Mouse (Mus musculus) midbrain, embryonic 14.5 days (tissue): ENCODE data around the gene Tmem246. TPM values are rescaled to one million over a fixed set of nuclear protein-coding genes. Genes with fewer than 3 reads are reported as not detected.

Source experiments
- ATAC-seq: fragments of 200-750 bp; cut with Nextera tagmentation; 2 replicates; pipeline ENCODE4 v1.8.0; 2017; ENCODE audit warnings: moderate number of reproducible peaks, moderate library complexity; ENCODE audit not compliant: low FRiP score, low TSS enrichment
- DNase-seq: peaks from one replicate; pipeline ENCODE4 v3.0.0-alpha.2; 2015
- H3K27ac ChIP-seq: fragments of 300-500 bp; sonication (generic); replicated peaks from 2 replicates; pipeline ENCODE4 v1.5.1; 2014; ENCODE audit warnings: mild to moderate bottlenecking, low read depth, low read length, moderate library complexity
- H3K27me3 ChIP-seq: fragments of 300-500 bp; sonication (generic); 2 replicates; pipeline ENCODE4 v1.6.1; 2014; ENCODE audit warnings: low read length, control low read depth, mixed read lengths; ENCODE audit not compliant: control insufficient read depth, insufficient read depth
- H3K36me3 ChIP-seq: fragments of 300-500 bp; sonication (generic); 2 replicates; pipeline ENCODE4 v1.6.1; 2014; ENCODE audit warnings: low read length, control low read depth; ENCODE audit not compliant: control insufficient read depth, insufficient read depth
- H3K4me1 ChIP-seq: fragments of 300-500 bp; sonication (generic); 2 replicates; pipeline ENCODE4 v1.6.1; 2014; ENCODE audit warnings: mild to moderate bottlenecking, antibody characterized with exemption, low read length, control low read depth; ENCODE audit not compliant: control insufficient read depth, insufficient read depth
- H3K4me2 ChIP-seq: fragments of 300-500 bp; sonication (generic); 2 replicates; pipeline ENCODE4 v1.6.1; 2014; ENCODE audit warnings: mild to moderate bottlenecking, low read length, moderate library complexity
- H3K4me3 ChIP-seq: fragments of 300-500 bp; sonication (generic); replicated peaks from 2 replicates; pipeline ENCODE4 v1.5.1; 2014; ENCODE audit warnings: low read depth, low read length
- H3K9ac ChIP-seq: fragments of 300-500 bp; sonication (generic); replicated peaks from 2 replicates; pipeline ENCODE4 v1.6.1; 2014; ENCODE audit warnings: mild to moderate bottlenecking, low read length, moderate library complexity
- H3K9me3 ChIP-seq: fragments of 300-500 bp; sonication (generic); 2 replicates; pipeline ENCODE4 v1.6.1; 2016; ENCODE audit warnings: low read length, control low read depth, mixed read lengths; ENCODE audit not compliant: control insufficient read depth
- WGBS: fragments of 180-500 bp; shearing (Covaris S2); extraction: QIAGEN DNeasy Blood & Tissue Kit; methylation state at CpG from one replicate; pipeline ENCODE4 v1.1.7; 2014; 5-methylcytosine and 5-hydroxymethylcytosine counted together
- polyA plus RNA-seq: library from polyadenylated mRNA; unstranded; fragments of >200 nt; fragmentation: Nextera tagmentation; extraction: Ambion mirVana; gene quantifications from 2 replicates; pipeline ENCODE4 v1.2.1, GENCODE M21; 2014

The Tmem246 gene
- polyA plus RNA-seq, 1 experiment from 2014 or later: 84.5 TPM

GRCm38 (mm10) chr4:49558181-49558580, 39.5 kb downstream of the Tmem246 start:
- Histone ChIP-seq H3K9me3 (no peaks in the 10 kb centered on the region), H3K27ac (no peak overlapping the region), H3K4me1 (no peaks in the 10 kb centered on the region), H3K27me3 (no peaks in the 10 kb centered on the region), H3K36me3 (no peaks in the 10 kb centered on the region), H3K4me2 (no peak overlapping the region), H3K9ac (no peak overlapping the region), H3K4me3 (no peak overlapping the region)
- DNase-seq (no peak), ATAC-seq (no peak)
- WGBS: 91% methylated on average over 2 of the region's 2 CpGs

GRCm38 (mm10) chr4:49557375-49557774, 40.3 kb downstream of the Tmem246 start:
- H3K27ac ChIP-seq: no peak overlapping the region
- no peaks in the 10 kb centered on the region for H3K36me3 ChIP-seq
- no peaks in the 10 kb centered on the region for H3K4me1 ChIP-seq
- no peak for ATAC-seq
- whole genome bisulfite sequencing: 87% methylated on average over 7 of the region's 7 CpGs
- no peak overlapping the region for H3K4me3 ChIP-seq
- H3K27me3 ChIP-seq: no peaks in the 10 kb centered on the region
- no peaks in the 10 kb centered on the region for H3K9me3 ChIP-seq
- H3K4me2 ChIP-seq: no peak overlapping the region
- H3K9ac ChIP-seq: no peak overlapping the region
- DNase-seq: no peak

- H3K4me3 ChIP-seq: no peak overlapping the region
- H3K27ac ChIP-seq: no peak overlapping the region
- no peak overlapping the region for H3K9ac ChIP-seq
- ATAC-seq: no peak
- no peaks in the 10 kb centered on the region for H3K4me1 ChIP-seq
- H3K9me3 ChIP-seq: no peaks in the 10 kb centered on the region
- no peak overlapping the region for H3K4me2 ChIP-seq
- H3K27me3 ChIP-seq: no peaks in the 10 kb centered on the region
- no peak for DNase-seq
- H3K36me3 ChIP-seq: no peaks in the 10 kb centered on the region
- WGBS: 83% methylated on average over 5 of the region's 5 CpGs
These were observed 44.3 kb downstream of the Tmem246 start for GRCm38 (mm10) chr4:49553380-49553779.

- no peak for ATAC-seq
- H3K36me3 ChIP-seq: no peaks in the 10 kb centered on the region
- H3K9ac ChIP-seq: no peak within 1 kb of the TSS
- no peak within 1 kb of the TSS for H3K4me3 ChIP-seq
- H3K4me1 ChIP-seq: no peaks in the 10 kb centered on the region
- no peaks in the 10 kb centered on the region for H3K27me3 ChIP-seq
- no peak within 1 kb of the TSS for H3K27ac ChIP-seq
- H3K9me3 ChIP-seq: no peaks in the 10 kb centered on the region
- WGBS: 74% methylated on average over 3 of the region's 3 CpGs
- DNase-seq: no peak
- H3K4me2 ChIP-seq: no peak within 1 kb of the TSS
These were observed 48.3 kb downstream of the Tmem246 start, which contains the start of gene Aldob for GRCm38 (mm10) chr4:49549383-49549782. Gene Aldob (minus strand): TSS chr4:49549546.

- DNase-seq (no peak), ATAC-seq (no peak)
- WGBS: 90% methylated on average over 7 of the region's 7 CpGs
- Histone ChIP-seq H3K4me1 (no peaks in the 10 kb centered on the region), H3K9me3 (no peaks in the 10 kb centered on the region), H3K4me3 (no peak overlapping the region), H3K27me3 (no peaks in the 10 kb centered on the region), H3K27ac (no peak overlapping the region), H3K36me3 (no peaks in the 10 kb centered on the region), H3K9ac (no peak overlapping the region), H3K4me2 (no peak overlapping the region)
These were observed 50.0 kb downstream of the Tmem246 start for GRCm38 (mm10) chr4:49547544-49548219.

GRCm38 (mm10) chr4:49546873-49547543, 50.7 kb downstream of the Tmem246 start:
- no peaks in the 10 kb centered on the region for H3K27me3 ChIP-seq
- H3K4me1 ChIP-seq: no peaks in the 10 kb centered on the region
- H3K36me3 ChIP-seq: no peaks in the 10 kb centered on the region
- ATAC-seq: no peak
- no peaks in the 10 kb centered on the region for H3K9me3 ChIP-seq
- no peak overlapping the region for H3K4me3 ChIP-seq
- no peak overlapping the region for H3K9ac ChIP-seq
- H3K27ac ChIP-seq: no peak overlapping the region
- DNase-seq: no peak
- WGBS: 80% methylated on average over 6 of the region's 6 CpGs
- no peak overlapping the region for H3K4me2 ChIP-seq

GRCm38 (mm10) chr4:49546026-49546425, 51.6 kb downstream of the Tmem246 start:
- Histone ChIP-seq H3K27ac (no peak overlapping the region), H3K9me3 (no peaks in the 10 kb centered on the region), H3K4me3 (no peak overlapping the region), H3K4me1 (no peaks in the 10 kb centered on the region), H3K9ac (no peak overlapping the region), H3K27me3 (no peaks in the 10 kb centered on the region), H3K36me3 (no peaks in the 10 kb centered on the region), H3K4me2 (no peak overlapping the region)
- DNase-seq (no peak), ATAC-seq (no peak)
- WGBS: 88% methylated on average over 2 of the region's 2 CpGs

GRCm38 (mm10) chr4:49540966-49541365, 56.7 kb downstream of the Tmem246 start:
- WGBS: 86% methylated on average over 3 of the region's 3 CpGs
- H3K27ac ChIP-seq: no peak overlapping the region
- ATAC-seq (no peak), DNase-seq (no peak)
- H3K27me3 ChIP-seq: no peaks in the 10 kb centered on the region
- no peaks in the 10 kb centered on the region for H3K4me1 ChIP-seq
- H3K9me3 ChIP-seq: no peaks in the 10 kb centered on the region
- no peak overlapping the region for H3K9ac ChIP-seq
- H3K4me3 ChIP-seq: no peak overlapping the region
- H3K36me3 ChIP-seq: no peaks in the 10 kb centered on the region
- no peak overlapping the region for H3K4me2 ChIP-seq

- H3K4me2 ChIP-seq: no peak overlapping the region
- H3K36me3 ChIP-seq: no peaks in the 10 kb centered on the region
- no peak overlapping the region for H3K4me3 ChIP-seq
- ATAC-seq (no peak), DNase-seq (peak; percentile 9)
- no peak overlapping the region for H3K27ac ChIP-seq
- WGBS: 76% methylated on average over 6 of the region's 6 CpGs
- H3K4me1 ChIP-seq: no peaks in the 10 kb centered on the region
- no peaks in the 10 kb centered on the region for H3K9me3 ChIP-seq
- H3K9ac ChIP-seq: no peak overlapping the region
- H3K27me3 ChIP-seq: no peaks in the 10 kb centered on the region
These were observed 58.0 kb downstream of the Tmem246 start for GRCm38 (mm10) chr4:49539665-49540064.
